Mouse (Mus musculus): ENCODE measurements at regions not wholly inside any gene's neighbourhood (a gene's known extent, or its start where the extent isn't known, plus 50 kb on each side); places are given as distances from the start of the nearest gene placed in this dataset.
"Not testable (repeated sequence)": the region's sequence is repeated elsewhere in the genome, so short reads cannot be mapped to it uniquely, and the experiment has no call there.

DNA sequence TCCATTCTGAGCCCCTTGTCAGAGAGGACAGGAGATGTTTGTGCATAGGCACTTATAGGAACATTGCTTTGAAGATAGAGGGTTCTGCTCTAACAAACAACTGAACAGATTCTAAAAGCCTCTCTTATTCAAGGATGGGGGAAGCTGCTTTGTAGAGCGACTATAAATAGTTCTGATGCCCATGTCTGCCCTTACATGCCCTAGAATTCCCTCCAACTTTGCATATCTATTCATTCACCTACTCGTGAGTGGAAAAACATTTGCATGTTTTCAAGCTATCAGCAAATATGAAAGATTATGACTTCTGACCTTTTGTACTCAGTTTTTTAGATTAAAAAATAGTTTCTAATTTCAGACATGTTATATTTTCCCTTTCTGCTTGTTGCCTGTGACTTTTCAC, 222.0 kb downstream of the Trib2 start:
- ATAC-seq (replicated peaks; ENCODE audit: low FRiP score, low read depth) (no peak), DNase-seq (ENCODE audit: low spot score) (peak; percentile 51)
- Histone ChIP-seq H3K36me3 (ENCODE audit: insufficient read depth, low read length) (no peaks in the 10 kb centered on the region), H3K27me3 (ENCODE audit: insufficient read depth, low read length) (no peaks in the 10 kb centered on the region), H3K4me2 (ENCODE audit: low read length) (no peak overlapping the region), H3K4me3 (replicated peaks; ENCODE audit: low read depth, low read length) (no peak overlapping the region), H3K9me3 (replicated peaks; ENCODE audit: low read length) (no peaks in the 10 kb centered on the region), H3K9ac (ENCODE audit: low read depth, low read length) (no peak overlapping the region), H3K27ac (no peak overlapping the region), H3K4me1 (replicated peaks; ENCODE audit: insufficient read depth, low read length) (no peaks in the 10 kb centered on the region)
- no peak for TF ChIP-seq CTCF (IDR thresholded peaks at IDR 0.05; ENCODE audit: low read depth)
- 55% methylated on average over 2 of the region's 2 CpGs for WGBS

DNA sequence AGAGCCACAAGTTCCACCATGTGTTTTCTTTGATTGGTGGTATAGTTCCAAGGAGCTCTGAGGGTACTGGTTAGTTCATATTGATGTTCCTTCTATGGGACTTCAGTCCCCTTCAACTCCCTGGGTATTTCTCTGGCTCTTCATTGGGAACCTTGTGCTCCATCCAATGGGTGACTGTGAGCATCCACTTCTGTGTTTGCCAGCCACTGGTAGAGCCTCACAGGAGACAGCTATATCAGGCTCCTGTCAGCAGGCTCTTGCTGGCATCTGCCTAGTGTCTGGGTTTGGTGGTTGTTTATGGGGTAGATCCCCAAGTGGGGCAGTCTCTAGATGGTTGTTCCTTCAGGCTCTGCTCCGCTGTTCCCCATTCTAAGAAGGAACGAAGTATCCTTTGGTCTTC, 228.9 kb downstream of the Trib2 start:
- not testable (repeated sequence) for H3K9me3 ChIP-seq (replicated peaks; ENCODE audit: low read length); H3K4me2 ChIP-seq (ENCODE audit: low read length); H3K27ac ChIP-seq; H3K36me3 ChIP-seq (ENCODE audit: insufficient read depth, low read length); H3K4me3 ChIP-seq (replicated peaks; ENCODE audit: low read depth, low read length); H3K27me3 ChIP-seq (ENCODE audit: insufficient read depth, low read length); DNase-seq (ENCODE audit: low spot score); H3K9ac ChIP-seq (ENCODE audit: low read depth, low read length); H3K4me1 ChIP-seq (replicated peaks; ENCODE audit: insufficient read depth, low read length); ATAC-seq (replicated peaks; ENCODE audit: low FRiP score, low read depth)
- WGBS: 98% methylated on average over 2 of the region's 2 CpGs

DNA sequence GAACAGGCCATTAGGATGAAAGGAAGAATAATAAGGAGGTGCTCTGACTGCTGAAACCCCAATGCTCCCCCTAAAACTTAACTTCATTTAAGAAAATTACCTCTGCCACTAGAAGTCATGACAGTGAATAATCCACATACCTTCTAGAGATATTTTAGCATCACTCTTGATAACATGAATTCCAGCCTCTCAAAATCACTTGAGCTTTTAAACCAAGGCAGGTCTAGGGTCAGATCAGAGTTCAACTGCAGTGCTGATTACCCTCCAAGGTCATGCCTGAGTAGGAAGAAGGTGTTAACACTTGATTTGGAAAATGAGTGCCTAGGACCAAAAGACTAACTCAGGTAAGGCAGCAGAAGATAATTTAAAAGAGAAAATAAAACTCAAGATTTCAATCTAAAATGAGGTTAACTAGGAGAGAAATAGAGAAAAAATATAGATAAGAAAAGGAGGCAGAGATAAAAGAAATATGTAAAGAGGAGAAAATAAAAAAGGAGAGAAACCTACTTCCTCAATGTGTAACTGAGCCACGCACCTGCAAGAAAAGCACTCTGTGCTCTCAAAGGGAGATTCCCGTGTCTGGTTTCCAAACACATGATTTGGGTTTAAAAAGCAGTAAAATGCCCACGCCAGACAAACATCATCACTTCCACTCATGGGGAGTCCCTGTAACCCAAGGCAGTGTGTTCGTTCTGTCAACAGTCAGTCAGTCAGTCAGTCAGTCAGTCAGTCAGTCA, 229.8 kb downstream of the Trib2 start:
- H3K4me3 ChIP-seq (replicated peaks; ENCODE audit: low read depth, low read length): no peak overlapping the region
- no peak for TF ChIP-seq CTCF (IDR thresholded peaks at IDR 0.05; ENCODE audit: low read depth)
- H3K9ac ChIP-seq (ENCODE audit: low read depth, low read length): no peak overlapping the region
- H3K9me3 ChIP-seq (replicated peaks; ENCODE audit: low read length): no peaks in the 10 kb centered on the region
- DNase-seq (ENCODE audit: low spot score) (no peak), ATAC-seq (replicated peaks; ENCODE audit: low FRiP score, low read depth) (no peak)
- H3K27ac ChIP-seq: no peak overlapping the region
- WGBS: 85% methylated on average over 4 of the region's 4 CpGs
- H3K27me3 ChIP-seq (ENCODE audit: insufficient read depth, low read length): no peaks in the 10 kb centered on the region
- no peaks in the 10 kb centered on the region for H3K36me3 ChIP-seq (ENCODE audit: insufficient read depth, low read length)
- H3K4me1 ChIP-seq (replicated peaks; ENCODE audit: insufficient read depth, low read length): no peaks in the 10 kb centered on the region
- H3K4me2 ChIP-seq (ENCODE audit: low read length): no peak overlapping the region

DNA sequence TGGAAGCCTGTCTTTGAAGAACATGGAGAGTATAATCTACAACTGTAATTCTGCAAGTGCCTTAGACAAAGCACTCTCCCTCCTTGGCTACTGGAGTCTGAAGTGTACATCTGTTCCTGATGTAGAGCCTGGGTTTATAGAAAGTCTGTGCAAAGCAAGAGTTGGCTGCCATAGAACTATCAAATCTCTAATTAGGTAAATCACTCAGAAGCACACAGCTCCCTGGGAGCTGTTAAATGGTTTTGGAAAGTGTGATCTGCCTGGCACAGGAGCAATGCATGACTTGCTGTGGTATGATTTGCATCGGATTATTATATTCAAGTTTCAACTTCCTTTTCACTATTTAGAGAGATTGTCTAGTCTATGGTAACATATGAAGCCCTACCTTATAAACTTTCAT, 230.9 kb downstream of the Trib2 start:
- no peak overlapping the region for H3K27ac ChIP-seq
- H3K36me3 ChIP-seq (ENCODE audit: insufficient read depth, low read length): no peaks in the 10 kb centered on the region
- H3K27me3 ChIP-seq (ENCODE audit: insufficient read depth, low read length): no peaks in the 10 kb centered on the region
- no peaks in the 10 kb centered on the region for H3K4me1 ChIP-seq (replicated peaks; ENCODE audit: insufficient read depth, low read length)
- no peak overlapping the region for H3K4me3 ChIP-seq (replicated peaks; ENCODE audit: low read depth, low read length)
- WGBS: 83% methylated on average over 1 of the region's 1 CpGs
- H3K4me2 ChIP-seq (ENCODE audit: low read length): no peak overlapping the region
- ATAC-seq (replicated peaks; ENCODE audit: low FRiP score, low read depth) (no peak), DNase-seq (ENCODE audit: low spot score) (no peak)
- H3K9ac ChIP-seq (ENCODE audit: low read depth, low read length): no peak overlapping the region
- no peak for TF ChIP-seq CTCF (IDR thresholded peaks at IDR 0.05; ENCODE audit: low read depth)
- H3K9me3 ChIP-seq (replicated peaks; ENCODE audit: low read length): no peaks in the 10 kb centered on the region

DNA sequence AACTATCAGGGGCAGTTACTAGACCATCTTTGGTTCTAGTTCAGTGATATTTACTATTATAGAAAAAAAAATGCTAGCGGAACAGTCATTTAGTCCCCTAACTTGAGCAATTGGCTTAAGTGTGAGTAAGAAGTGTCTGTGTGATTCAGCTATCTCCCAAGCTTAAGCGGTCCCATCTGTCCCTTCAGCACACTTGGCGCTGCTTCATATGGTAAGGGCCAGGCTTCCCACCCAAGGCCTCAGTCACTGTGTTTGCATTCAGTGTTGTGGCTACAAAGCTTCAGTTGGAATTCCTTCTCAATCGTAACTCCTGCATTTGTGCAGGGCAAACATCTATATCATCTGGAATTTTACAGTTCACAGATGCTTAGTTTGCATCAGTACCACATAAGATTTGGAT, 232.0 kb downstream of the Trib2 start:
- Histone ChIP-seq H3K36me3 (ENCODE audit: insufficient read depth, low read length) (no peaks in the 10 kb centered on the region), H3K4me3 (replicated peaks; ENCODE audit: low read depth, low read length) (no peak overlapping the region), H3K9ac (ENCODE audit: low read depth, low read length) (no peak overlapping the region), H3K4me1 (replicated peaks; ENCODE audit: insufficient read depth, low read length) (no peaks in the 10 kb centered on the region), H3K27ac (no peak overlapping the region), H3K27me3 (ENCODE audit: insufficient read depth, low read length) (no peaks in the 10 kb centered on the region), H3K9me3 (replicated peaks; ENCODE audit: low read length) (no peaks in the 10 kb centered on the region), H3K4me2 (ENCODE audit: low read length) (no peak overlapping the region)
- 92% methylated on average over 4 of the region's 4 CpGs for WGBS
- no peak for DNase-seq (ENCODE audit: low spot score)
- TF ChIP-seq CTCF (IDR thresholded peaks at IDR 0.05; ENCODE audit: low read depth): no peak
- ATAC-seq (replicated peaks; ENCODE audit: low FRiP score, low read depth): no peak

DNA sequence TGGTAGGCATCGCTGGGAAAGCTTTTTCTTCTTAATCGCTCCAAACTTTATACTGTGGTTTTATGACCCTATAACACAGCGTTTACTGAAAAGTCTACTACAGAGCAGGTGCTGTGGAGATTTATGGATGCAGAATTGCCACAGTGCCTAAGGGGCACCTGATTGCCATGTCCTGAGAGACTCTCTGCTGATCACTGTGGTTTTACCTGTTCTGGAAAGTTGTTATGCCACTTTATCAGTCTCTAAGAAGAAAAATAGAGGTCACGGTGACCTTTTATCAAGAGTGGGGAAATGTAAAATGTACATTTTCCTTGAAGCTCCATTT, 250.0 kb downstream of the Trib2 start:
- Histone ChIP-seq H3K9me3 (replicated peaks; ENCODE audit: low read length) (no peaks in the 10 kb centered on the region), H3K36me3 (ENCODE audit: insufficient read depth, low read length) (no peaks in the 10 kb centered on the region), H3K4me2 (ENCODE audit: low read length) (no peak overlapping the region), H3K27me3 (ENCODE audit: insufficient read depth, low read length) (no peaks in the 10 kb centered on the region), H3K9ac (ENCODE audit: low read depth, low read length) (no peak overlapping the region), H3K27ac (no peak overlapping the region), H3K4me1 (replicated peaks; ENCODE audit: insufficient read depth, low read length) (no peaks in the 10 kb centered on the region), H3K4me3 (replicated peaks; ENCODE audit: low read depth, low read length) (no peak overlapping the region)
- DNase-seq (ENCODE audit: low spot score) (no peak), ATAC-seq (replicated peaks; ENCODE audit: low FRiP score, low read depth) (no peak)
- WGBS: 31% methylated on average over 4 of the region's 4 CpGs
- no peak for TF ChIP-seq CTCF (IDR thresholded peaks at IDR 0.05; ENCODE audit: low read depth)

Data from kidney, postnatal 0 days (tissue).